Mouse (Mus musculus) bone marrow, adult 2 months (tissue): ENCODE measurements around the gene Ubxn6.

Experiments used
- CTCF ChIP-seq: fragments of 200-500 bp; IDR thresholded peaks from 2 replicates; pipeline ENCODE4 v1.5.1; 2011; ENCODE audit warnings: low read length, control low read depth; ENCODE audit not compliant: control insufficient read depth, insufficient read depth
- POLR2A ChIP-seq: fragments of 200-500 bp; IDR thresholded peaks from 2 replicates; pipeline ENCODE4 v1.6.1; 2011; ENCODE audit warnings: low read depth, mild to moderate bottlenecking, control low read depth, low read length, borderline replicate concordance; ENCODE audit not compliant: control insufficient read depth

- TF ChIP-seq CTCF, result no peak
- no peak for TF ChIP-seq POLR2A
Observed at GRCm38 (mm10) chr17:56032831-56033230, 42.0 kb downstream of the Ubxn6 start.
